Mouse (Mus musculus): Measurements from ENCODE around the gene Zfp462. TPM values are rescaled to one million over a fixed set of nuclear protein-coding genes. Genes with fewer than 3 reads are reported as not detected.

Gene Zfp462
- polyA plus RNA-seq, 1 experiment: 8.4 TPM

GRCm38 (mm10) chr4:55003128-55003527 lies 58.3 kb downstream of the Zfp462 start:
- no peak overlapping the region for H3K4me3 ChIP-seq (replicated peaks; ENCODE audit: extremely low read depth, low read depth, low read length)
- H3K4me1 ChIP-seq (ENCODE audit: control insufficient read depth, insufficient read depth, low read length): peaks cover 21% of the 10 kb centered on the region
- TF ChIP-seq CTCF (IDR thresholded peaks at IDR 0.05; ENCODE audit: insufficient read depth, low read length) (no peak), POLR2A (IDR thresholded peaks at IDR 0.05; ENCODE audit: borderline replicate concordance, extremely low read depth, low read depth, low read length) (no peak)
- 42% methylated on average over 6 of the region's 6 CpGs for WGBS
- DNase-seq: no peak

- H3K4me1 ChIP-seq (ENCODE audit: control insufficient read depth, insufficient read depth, low read length): peaks cover 21% of the 10 kb centered on the region
- no peak overlapping the region for H3K4me3 ChIP-seq (replicated peaks; ENCODE audit: extremely low read depth, low read depth, low read length)
- 27% methylated on average over 4 of the region's 4 CpGs for WGBS
- peak; percentile 24 for DNase-seq
- TF ChIP-seq POLR2A (IDR thresholded peaks at IDR 0.05; ENCODE audit: borderline replicate concordance, extremely low read depth, low read depth, low read length) (no peak), CTCF (IDR thresholded peaks at IDR 0.05; ENCODE audit: insufficient read depth, low read length) (no peak)
These were observed 60.2 kb downstream of the Zfp462 start for GRCm38 (mm10) chr4:55005066-55005465.

DNA sequence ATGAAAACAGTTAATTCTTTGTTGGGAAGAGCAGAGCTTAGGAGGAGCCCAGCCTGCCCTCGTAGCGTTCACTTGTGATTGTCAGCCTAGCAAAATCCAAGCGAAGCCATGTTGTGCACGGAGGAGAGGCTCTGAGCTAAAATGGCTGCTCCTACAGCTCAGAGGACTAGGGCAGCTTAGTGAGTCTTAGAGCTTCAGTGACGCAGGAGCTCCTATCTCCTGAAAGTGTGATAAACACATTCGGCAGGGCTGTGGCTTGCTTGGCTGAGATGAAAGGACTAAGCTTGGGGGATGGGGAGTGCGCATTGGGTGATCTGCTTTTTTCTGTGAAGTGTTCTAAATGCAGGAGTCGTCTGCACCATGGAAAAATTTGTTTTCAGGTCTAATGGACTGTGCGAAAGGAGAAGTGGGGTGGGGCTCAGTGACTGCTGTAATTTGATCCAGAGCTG lies 60.7 kb downstream of the Zfp462 start:
- 31% methylated on average over 9 of the region's 9 CpGs for WGBS
- Histone ChIP-seq H3K4me3 (replicated peaks; ENCODE audit: extremely low read depth, low read depth, low read length) (peak overlapping the region; percentile 31), H3K4me1 (ENCODE audit: control insufficient read depth, insufficient read depth, low read length) (peaks cover 21% of the 10 kb centered on the region)
- no peak for TF ChIP-seq CTCF (IDR thresholded peaks at IDR 0.05; ENCODE audit: insufficient read depth, low read length)
- DNase-seq: peak; percentile 25

DNA sequence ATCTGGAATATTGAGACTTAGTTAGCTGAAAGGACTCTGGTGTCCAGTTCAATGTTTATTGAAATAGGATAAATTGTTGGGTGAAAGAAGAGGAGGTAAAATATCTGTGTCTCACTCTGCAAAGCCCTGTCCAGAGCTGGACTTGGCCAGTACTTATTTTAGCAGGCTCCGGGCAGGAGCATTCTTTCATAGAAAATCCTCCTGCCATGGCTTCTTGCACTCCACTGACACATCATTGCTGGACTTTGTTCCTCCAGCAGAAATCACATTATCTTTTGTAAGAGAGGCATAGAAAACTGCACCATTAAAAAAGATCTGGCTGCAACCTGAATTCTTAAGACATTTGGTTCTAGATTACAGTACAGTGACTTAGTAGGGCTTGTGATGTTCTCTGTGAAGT lies 61.2 kb downstream of the Zfp462 start:
- DNase-seq: no peak
- 47% methylated on average over 1 of the region's 1 CpGs for WGBS
- TF ChIP-seq POLR2A (IDR thresholded peaks at IDR 0.05; ENCODE audit: borderline replicate concordance, extremely low read depth, low read depth, low read length) (no peak), CTCF (IDR thresholded peaks at IDR 0.05; ENCODE audit: insufficient read depth, low read length) (no peak)
- Histone ChIP-seq H3K4me3 (replicated peaks; ENCODE audit: extremely low read depth, low read depth, low read length) (no peak overlapping the region), H3K4me1 (ENCODE audit: control insufficient read depth, insufficient read depth, low read length) (peaks cover 21% of the 10 kb centered on the region)

GRCm38 (mm10) chr4:55008616-55009015 lies 63.8 kb downstream of the Zfp462 start:
- no peak overlapping the region for H3K4me3 ChIP-seq (replicated peaks; ENCODE audit: extremely low read depth, low read depth, low read length)
- DNase-seq: no peak
- TF ChIP-seq CTCF (IDR thresholded peaks at IDR 0.05; ENCODE audit: insufficient read depth, low read length): no peak
- no peak for TF ChIP-seq POLR2A (IDR thresholded peaks at IDR 0.05; ENCODE audit: borderline replicate concordance, extremely low read depth, low read depth, low read length)
- WGBS: 97% methylated on average over 14 of the region's 14 CpGs
- peaks cover 14% of the 10 kb centered on the region for H3K4me1 ChIP-seq (ENCODE audit: control insufficient read depth, insufficient read depth, low read length)

DNA sequence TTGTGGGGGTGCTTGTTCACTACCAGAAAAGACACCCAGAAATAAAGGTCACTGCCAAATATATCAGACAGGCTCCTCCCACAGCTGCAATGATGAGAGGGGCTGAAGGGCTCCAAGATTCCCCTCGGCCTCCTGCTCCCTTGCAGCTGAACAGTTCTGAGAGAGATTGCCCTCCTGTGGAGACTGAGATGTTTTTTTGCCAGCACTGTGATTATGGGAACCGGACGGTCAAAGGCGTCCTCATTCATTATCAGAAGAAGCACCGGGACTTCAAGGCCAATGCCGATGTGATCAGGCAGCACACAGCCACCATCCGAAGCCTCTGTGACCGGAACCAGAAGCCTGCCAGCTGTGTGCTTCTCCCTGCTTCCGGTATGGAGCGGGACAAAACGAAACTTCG lies 66.5 kb downstream of the Zfp462 start:
- no peak for DNase-seq
- Histone ChIP-seq H3K4me3 (replicated peaks; ENCODE audit: extremely low read depth, low read depth, low read length) (no peak overlapping the region), H3K4me1 (ENCODE audit: control insufficient read depth, insufficient read depth, low read length) (peaks cover 2% of the 10 kb centered on the region; the same call in 1 of the 2 replicates)
- TF ChIP-seq POLR2A (IDR thresholded peaks at IDR 0.05; ENCODE audit: borderline replicate concordance, extremely low read depth, low read depth, low read length) (no peak), CTCF (IDR thresholded peaks at IDR 0.05; ENCODE audit: insufficient read depth, low read length) (no peak)
- 92% methylated on average over 12 of the region's 12 CpGs for WGBS

GRCm38 (mm10) chr4:55013563-55014248 lies 68.9 kb downstream of the Zfp462 start:
- no peak overlapping the region for H3K4me3 ChIP-seq (replicated peaks; ENCODE audit: extremely low read depth, low read depth, low read length)
- peak; percentile 46 for DNase-seq
- 47% methylated on average over 16 of the region's 16 CpGs for WGBS
- H3K4me1 ChIP-seq (ENCODE audit: control insufficient read depth, insufficient read depth, low read length): peaks cover 2% of the 10 kb centered on the region; the same call in 1 of the 2 replicates
- TF ChIP-seq CTCF (IDR thresholded peaks at IDR 0.05; ENCODE audit: insufficient read depth, low read length): no peak
- no peak for TF ChIP-seq POLR2A (IDR thresholded peaks at IDR 0.05; ENCODE audit: borderline replicate concordance, extremely low read depth, low read depth, low read length)

GRCm38 (mm10) chr4:55014731-55015463 lies 70.0 kb downstream of the Zfp462 start:
- 78% methylated on average over 13 of the region's 13 CpGs for WGBS
- Histone ChIP-seq H3K4me1 (ENCODE audit: control insufficient read depth, insufficient read depth, low read length) (peaks cover 2% of the 10 kb centered on the region; the same call in 1 of the 2 replicates), H3K4me3 (replicated peaks; ENCODE audit: extremely low read depth, low read depth, low read length) (no peak overlapping the region)
- no peak for DNase-seq
- TF ChIP-seq CTCF (IDR thresholded peaks at IDR 0.05; ENCODE audit: insufficient read depth, low read length) (no peak), POLR2A (IDR thresholded peaks at IDR 0.05; ENCODE audit: borderline replicate concordance, extremely low read depth, low read depth, low read length) (no peak)

DNA sequence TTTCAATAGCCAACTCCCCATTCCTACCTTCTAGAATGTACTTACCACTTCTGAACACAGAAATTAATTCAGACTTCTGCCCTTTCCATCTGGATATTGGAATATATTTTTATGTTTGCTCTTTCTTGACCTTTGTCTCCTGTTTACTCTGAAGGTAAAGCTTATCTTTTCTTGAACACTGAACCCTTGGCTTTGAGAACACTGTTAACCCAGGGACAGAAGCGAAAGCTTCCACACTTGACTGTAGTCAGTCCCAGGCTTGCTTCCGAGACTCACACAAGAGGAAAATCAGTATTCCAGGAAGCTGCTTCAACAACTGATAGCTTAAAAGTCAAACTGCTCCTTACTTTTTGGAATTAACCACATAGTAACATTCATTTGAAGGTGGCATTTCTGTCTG lies 70.7 kb downstream of the Zfp462 start:
- H3K4me3 ChIP-seq (replicated peaks; ENCODE audit: extremely low read depth, low read depth, low read length): no peak overlapping the region
- peaks cover 2% of the 10 kb centered on the region; the same call in 1 of the 2 replicates for H3K4me1 ChIP-seq (ENCODE audit: control insufficient read depth, insufficient read depth, low read length)
- 83% methylated on average over 2 of the region's 2 CpGs for WGBS
- no peak for TF ChIP-seq CTCF (IDR thresholded peaks at IDR 0.05; ENCODE audit: insufficient read depth, low read length)
- TF ChIP-seq POLR2A (IDR thresholded peaks at IDR 0.05; ENCODE audit: borderline replicate concordance, extremely low read depth, low read depth, low read length): no peak
- DNase-seq: no peak

Data from lung, adult 2 months (tissue).